Mouse (Mus musculus): Measurements from ENCODE around the gene Lrpprc. TPM values are rescaled to one million over a fixed set of nuclear protein-coding genes. Genes with fewer than 3 reads are reported as not detected.

The Lrpprc gene
- polyA plus RNA-seq, 1 experiment from 2014 or later = 72.4 TPM

DNA sequence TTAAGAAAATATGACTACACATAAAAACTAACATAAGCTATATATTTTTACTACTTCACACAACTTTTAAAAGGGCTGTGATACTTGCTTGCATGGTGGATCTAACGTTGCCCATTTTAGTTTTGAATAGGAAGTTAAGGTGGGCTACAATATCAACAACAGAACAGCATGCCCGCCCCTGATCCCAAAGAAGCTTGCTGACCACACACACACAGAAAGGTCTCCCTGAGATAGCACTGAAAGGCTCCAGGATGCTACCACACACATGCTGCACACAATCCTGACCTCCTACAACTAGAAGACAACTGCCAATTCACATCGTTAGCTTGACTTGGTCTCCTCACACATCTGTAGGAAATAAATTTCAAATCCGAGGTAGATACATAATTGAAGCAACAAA lies 46.3 kb downstream of the Lrpprc start:
- ChIA-PET CTCF (no interaction called here), POLR2A (no interaction called here)
- H3K27me3 ChIP-seq = no peaks in the 10 kb centered on the region
- DNase-seq (ENCODE audit: low read depth, low spot score) (no peak), ATAC-seq (no peak)
- in situ Hi-C loops (cut with MboI; ENCODE audit: low pct_unique_long_range_greater_than_20kb) = no loop called here
- no peak for TF ChIP-seq CTCF (IDR thresholded peaks at IDR 0.05)

DNA sequence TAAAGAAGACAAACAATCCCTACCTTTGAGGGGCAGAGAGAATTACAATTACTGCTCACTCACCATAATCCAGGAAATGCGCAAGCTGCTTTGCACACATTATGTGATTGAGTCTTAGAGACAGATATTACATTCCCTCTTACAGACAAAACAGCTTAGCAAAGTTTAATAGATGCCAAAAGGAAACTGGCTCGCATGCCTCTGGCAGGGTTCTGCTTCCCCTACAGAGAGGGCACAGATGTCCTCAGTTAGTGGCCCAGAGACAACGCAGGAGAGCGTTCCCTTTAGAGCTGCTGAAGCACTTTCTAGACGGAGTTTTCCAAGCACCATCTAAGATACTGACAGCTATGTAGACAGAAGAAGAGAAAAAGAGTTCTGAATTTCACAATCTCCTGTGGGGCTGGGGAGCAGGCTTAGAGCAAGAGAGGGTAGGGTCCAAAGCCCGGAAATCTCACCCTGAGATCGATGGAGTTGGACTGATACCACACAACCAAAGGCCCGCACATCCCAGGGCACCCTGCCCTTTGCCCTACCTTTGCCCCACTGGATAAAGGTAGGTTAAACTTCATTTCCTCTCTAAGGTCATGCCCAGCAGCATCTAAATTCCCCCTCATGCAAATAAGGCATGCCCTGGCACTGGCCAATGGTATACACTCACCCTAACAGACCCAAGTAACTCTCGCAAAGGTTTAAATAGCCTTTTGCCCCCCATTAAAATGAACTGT lies 52.4 kb downstream of the Lrpprc start:
- POLR2A ChIA-PET = no interaction called here
- DNase-seq (ENCODE audit: low read depth, low spot score) = no peak
- ATAC-seq = no peak
- in situ Hi-C loops (cut with MboI; ENCODE audit: low pct_unique_long_range_greater_than_20kb) = no loop called here
- no peaks in the 10 kb centered on the region for H3K27me3 ChIP-seq
- CTCF ChIA-PET = no interaction called here
- no peak for TF ChIP-seq CTCF (IDR thresholded peaks at IDR 0.05)

DNA sequence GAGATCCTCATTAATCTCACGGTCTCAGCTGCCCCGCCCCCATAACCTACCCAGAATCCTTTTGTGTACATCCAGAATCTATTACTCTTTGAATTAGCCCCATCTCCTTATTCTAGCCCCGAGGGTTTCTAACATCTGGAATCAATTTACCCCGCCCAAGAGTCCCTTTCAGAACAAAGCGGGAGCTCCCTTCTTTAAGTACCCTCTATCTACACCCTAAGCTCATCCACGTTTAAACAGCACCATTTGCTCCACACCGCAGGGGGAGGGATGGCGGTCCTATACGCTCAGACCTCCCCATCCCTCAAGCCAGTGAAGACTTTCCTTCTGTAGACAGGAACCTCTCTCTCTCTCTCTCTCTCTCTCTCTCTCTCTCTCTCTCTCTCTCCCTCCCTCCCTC lies 53.9 kb downstream of the Lrpprc start:
- POLR2A ChIA-PET = interaction anchor here (0.7 kb wide), 1 partner anchor 481 kb away, joined by 3 read pairs; no protein-coding TSS in a partner anchor
- H3K27me3 ChIP-seq = no peaks in the 10 kb centered on the region
- no peak for TF ChIP-seq CTCF (IDR thresholded peaks at IDR 0.05)
- in situ Hi-C loops (cut with MboI; ENCODE audit: low pct_unique_long_range_greater_than_20kb) = no loop called here
- ATAC-seq (no peak), DNase-seq (ENCODE audit: low read depth, low spot score) (no peak)
- CTCF ChIA-PET = interaction anchor here (1.0 kb wide), 1 partner anchor 10 kb away, joined by 3 read pairs; no protein-coding TSS in a partner anchor

DNA sequence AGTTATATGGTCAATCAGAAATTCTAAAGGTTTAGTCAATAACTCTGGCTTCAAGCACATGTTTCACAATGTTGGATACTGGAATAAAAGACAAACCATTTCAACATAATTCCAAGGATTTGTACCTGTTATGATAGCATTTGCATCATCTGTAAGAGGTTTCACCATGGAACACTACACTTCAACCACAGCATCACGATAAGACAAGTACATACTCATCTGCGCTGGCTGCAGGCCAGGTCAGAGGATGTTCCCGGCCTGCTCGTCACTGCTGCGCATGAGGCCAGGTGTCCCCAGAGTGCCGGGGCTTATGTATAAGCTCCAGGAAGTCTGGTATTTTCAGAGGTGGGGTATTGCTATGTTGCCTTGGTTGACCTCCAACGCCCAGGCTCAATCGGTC lies 58.0 kb downstream of the Lrpprc start:
- in situ Hi-C loops (cut with MboI; ENCODE audit: low pct_unique_long_range_greater_than_20kb) = no loop called here
- POLR2A ChIA-PET = no interaction called here
- H3K27me3 ChIP-seq = no peaks in the 10 kb centered on the region
- no peak for DNase-seq (ENCODE audit: low read depth, low spot score)
- CTCF ChIA-PET = interaction anchor here (1.0 to 1.3 kb wide), 3 partner anchors 8 to 34 kb away, joined by 3 to 4 read pairs (median 3); no protein-coding TSS in a partner anchor
- ATAC-seq = no peak
- TF ChIP-seq CTCF (IDR thresholded peaks at IDR 0.05) = no peak

DNA sequence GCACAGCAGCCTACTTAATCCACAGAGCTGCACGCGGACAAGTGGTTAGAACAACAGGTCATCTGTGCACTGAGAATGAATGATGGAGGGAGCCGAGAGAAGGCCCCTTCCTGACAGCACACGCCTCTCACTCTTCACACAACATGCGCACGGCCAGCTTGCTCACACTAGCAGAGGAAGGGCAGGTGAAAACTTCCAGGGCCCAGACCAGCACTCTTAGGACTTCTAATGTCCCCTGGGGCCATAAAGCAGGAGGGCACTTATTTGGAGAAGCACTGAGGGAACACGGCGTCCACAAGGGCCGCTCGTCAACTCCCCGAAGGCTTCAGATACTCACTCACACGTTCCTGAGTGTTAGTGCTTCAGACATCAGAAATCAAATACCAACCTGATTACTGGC lies 59.2 kb downstream of the Lrpprc start:
- in situ Hi-C loops (cut with MboI; ENCODE audit: low pct_unique_long_range_greater_than_20kb) = no loop called here
- TF ChIP-seq CTCF (IDR thresholded peaks at IDR 0.05) = no peak
- ATAC-seq = no peak
- no peak for DNase-seq (ENCODE audit: low read depth, low spot score)
- no peaks in the 10 kb centered on the region for H3K27me3 ChIP-seq
- ChIA-PET POLR2A (no interaction called here), CTCF (interaction anchor here (1.3 kb wide), 1 partner anchor 36 kb away, joined by 3 read pairs; no protein-coding TSS in a partner anchor)

DNA sequence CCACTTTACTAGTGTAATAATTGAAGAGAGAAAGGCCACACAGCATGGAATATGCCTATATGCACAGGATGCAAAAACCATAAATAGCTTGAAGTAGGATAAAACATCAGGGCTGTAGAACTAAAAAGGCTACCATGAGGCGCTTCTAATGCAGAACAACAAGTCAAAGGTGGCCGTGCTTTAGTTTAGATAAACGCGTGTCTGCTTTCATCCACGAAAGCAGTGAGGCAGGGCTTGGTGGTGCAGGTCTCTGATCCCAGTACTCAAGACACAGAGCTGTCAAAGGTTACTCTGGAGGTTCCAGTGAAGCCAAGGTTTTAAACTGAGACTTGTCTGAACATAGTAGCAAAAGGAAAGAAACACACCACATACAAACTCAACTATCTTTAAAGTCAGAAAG lies 61.4 kb downstream of the Lrpprc start:
- ATAC-seq (no peak), DNase-seq (ENCODE audit: low read depth, low spot score) (no peak)
- H3K27me3 ChIP-seq = no peaks in the 10 kb centered on the region
- POLR2A ChIA-PET = no interaction called here
- in situ Hi-C loops (cut with MboI; ENCODE audit: low pct_unique_long_range_greater_than_20kb) = no loop called here
- TF ChIP-seq CTCF (IDR thresholded peaks at IDR 0.05) = no peak
- CTCF ChIA-PET = no interaction called here

DNA sequence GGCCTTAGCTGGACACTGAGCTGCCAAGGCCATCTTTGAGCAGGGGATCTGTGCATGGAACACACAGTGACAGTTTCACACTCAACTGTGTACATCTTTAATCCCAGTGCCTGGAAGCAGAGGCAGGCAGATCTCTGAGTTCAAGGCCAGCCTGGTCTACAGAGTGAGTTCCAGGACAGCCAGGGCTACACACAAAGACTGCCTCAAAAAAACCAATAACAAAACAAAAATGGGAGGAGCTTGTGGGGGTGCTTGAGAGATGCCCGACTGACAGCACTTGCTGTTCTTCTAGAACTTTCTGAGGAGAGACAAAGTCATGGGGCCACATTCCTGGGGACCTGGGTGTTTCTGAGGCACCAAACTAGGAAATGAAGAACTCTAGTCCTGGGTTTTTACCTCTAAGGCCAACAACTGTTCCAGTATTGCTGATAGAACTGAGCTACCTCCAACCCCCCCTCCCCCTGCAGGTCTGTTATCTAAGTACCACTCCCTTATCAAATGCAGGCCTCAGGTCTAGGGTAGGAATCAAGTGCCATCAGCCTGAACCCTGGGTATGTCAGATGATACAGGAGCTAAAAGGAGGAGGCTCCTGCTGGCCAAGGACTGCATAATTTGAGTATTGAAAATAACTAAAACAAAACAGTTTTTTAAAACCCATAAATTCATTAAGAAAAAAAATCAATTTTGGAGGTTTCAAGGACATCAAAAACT lies 62.2 kb downstream of the Lrpprc start:
- ATAC-seq = no peak
- DNase-seq (ENCODE audit: low read depth, low spot score) = no peak
- TF ChIP-seq CTCF (IDR thresholded peaks at IDR 0.05) = no peak
- in situ Hi-C loops (cut with MboI; ENCODE audit: low pct_unique_long_range_greater_than_20kb) = no loop called here
- POLR2A ChIA-PET = no interaction called here
- no peaks in the 10 kb centered on the region for H3K27me3 ChIP-seq
- CTCF ChIA-PET = no interaction called here

DNA sequence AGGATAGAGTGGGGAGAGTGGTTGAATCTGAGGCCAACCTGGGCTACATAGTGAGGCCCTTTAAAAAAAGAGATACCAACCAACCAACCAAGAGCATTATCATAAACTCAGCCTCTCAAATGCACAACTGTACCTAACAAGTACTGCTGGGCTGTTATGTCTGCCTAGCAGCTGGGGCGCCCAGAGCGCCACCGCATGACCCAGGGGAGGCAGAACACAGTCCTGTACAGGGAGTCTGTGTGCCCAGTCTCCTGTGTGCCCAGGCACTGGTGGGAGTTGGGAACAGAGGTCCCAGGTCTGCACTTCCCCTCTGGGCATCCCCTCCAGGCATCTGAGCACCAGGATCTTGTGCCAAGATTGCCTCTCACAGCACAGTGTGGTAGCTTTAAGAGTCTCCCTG lies 65.4 kb downstream of the Lrpprc start:
- no peak for ATAC-seq
- no peak for TF ChIP-seq CTCF (IDR thresholded peaks at IDR 0.05)
- in situ Hi-C loops (cut with MboI; ENCODE audit: low pct_unique_long_range_greater_than_20kb) = no loop called here
- POLR2A ChIA-PET = no interaction called here
- H3K27me3 ChIP-seq = no peaks in the 10 kb centered on the region
- CTCF ChIA-PET = interaction anchor here (0.7 kb wide), 1 partner anchor 8 kb away, joined by 4 read pairs; no protein-coding TSS in a partner anchor
- DNase-seq (ENCODE audit: low read depth, low spot score) = no peak

DNA sequence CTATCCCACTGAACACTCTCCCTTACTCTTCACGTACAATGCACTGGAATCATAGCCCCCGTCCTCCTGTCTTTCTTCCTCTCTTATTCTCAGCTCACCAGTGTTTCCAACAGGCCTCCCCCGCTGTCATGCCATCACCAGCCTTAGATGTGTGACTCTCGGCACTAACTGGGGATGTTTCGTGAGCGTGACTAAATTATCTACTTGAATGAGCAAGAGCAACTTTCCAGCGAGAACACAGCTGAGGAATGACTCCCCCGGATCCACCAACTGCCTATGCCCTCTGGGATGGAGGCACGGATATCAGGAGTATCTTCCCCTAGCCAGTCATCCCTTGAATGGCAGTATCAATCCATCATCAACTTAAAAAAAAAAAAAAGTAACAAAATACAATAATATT lies 66.6 kb downstream of the Lrpprc start:
- no peaks in the 10 kb centered on the region for H3K27me3 ChIP-seq
- ChIA-PET CTCF (no interaction called here), POLR2A (no interaction called here)
- DNase-seq (ENCODE audit: low read depth, low spot score) (no peak), ATAC-seq (no peak)
- TF ChIP-seq CTCF (IDR thresholded peaks at IDR 0.05) = no peak
- in situ Hi-C loops (cut with MboI; ENCODE audit: low pct_unique_long_range_greater_than_20kb) = no loop called here

DNA sequence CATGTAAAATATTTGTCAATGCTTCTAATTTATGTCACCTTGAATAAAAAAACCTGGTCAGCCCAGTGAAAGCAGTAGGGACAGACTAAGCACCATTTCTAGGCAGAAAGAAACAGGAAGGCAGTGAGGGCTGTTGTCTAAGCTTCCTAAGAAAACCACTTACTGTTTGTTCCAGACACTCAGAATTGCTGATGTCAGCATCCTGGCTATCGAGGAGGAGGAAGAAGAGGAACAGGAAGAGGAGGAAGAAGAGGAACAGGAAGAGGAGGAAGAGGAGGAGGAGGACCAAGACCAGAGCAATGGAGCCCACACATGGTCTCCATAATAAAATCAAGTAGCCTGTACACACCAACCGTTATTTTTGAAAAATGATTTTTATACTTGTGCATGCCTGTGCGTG lies 71.5 kb downstream of the Lrpprc start:
- ChIA-PET POLR2A (no interaction called here), CTCF (interaction anchor here (0.9 to 2.2 kb wide), 3 partner anchors 11 to 60 kb away, joined by 4 to 6 read pairs (median 5); no protein-coding TSS in a partner anchor)
- no peak for DNase-seq (ENCODE audit: low read depth, low spot score)
- ATAC-seq = no peak
- in situ Hi-C loops (cut with MboI; ENCODE audit: low pct_unique_long_range_greater_than_20kb) = no loop called here
- H3K27me3 ChIP-seq = no peaks in the 10 kb centered on the region
- TF ChIP-seq CTCF (IDR thresholded peaks at IDR 0.05) = no peak

DNA sequence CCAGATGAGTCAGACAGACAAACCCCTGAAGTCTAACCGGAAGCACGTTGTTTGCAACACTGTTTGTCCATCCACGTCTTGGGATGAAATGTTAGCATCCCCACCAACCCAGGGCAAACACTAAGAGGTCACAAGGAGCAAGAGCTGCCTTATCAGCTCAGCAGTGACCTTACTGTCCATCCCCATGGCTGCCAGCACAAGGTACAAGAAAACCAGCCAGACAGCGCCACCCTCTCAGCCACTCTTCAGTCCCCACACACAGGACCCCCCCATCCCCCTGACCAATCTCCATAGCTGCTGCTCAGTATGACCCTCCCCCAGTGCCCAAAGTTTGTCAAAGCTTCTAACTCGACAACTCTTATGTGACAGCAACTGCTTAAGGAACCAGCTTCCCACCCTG lies 73.2 kb downstream of the Lrpprc start:
- in situ Hi-C loops (cut with MboI; ENCODE audit: low pct_unique_long_range_greater_than_20kb) = no loop called here
- POLR2A ChIA-PET = interaction anchor here (0.8 kb wide), 1 partner anchor 11 kb away, joined by 3 read pairs; no protein-coding TSS in a partner anchor
- DNase-seq (ENCODE audit: low read depth, low spot score) = no peak
- CTCF ChIA-PET = interaction anchor here (1.6 to 2.2 kb wide), 2 partner anchors 16 to 19 kb away, joined by 3 to 6 read pairs; no protein-coding TSS in a partner anchor
- ATAC-seq = no peak
- TF ChIP-seq CTCF (IDR thresholded peaks at IDR 0.05) = no peak
- no peaks in the 10 kb centered on the region for H3K27me3 ChIP-seq

All from Patski (cell line).